14 mouse cellular contexts compared by ENCODE assay signal in the genomic region with DNA sequence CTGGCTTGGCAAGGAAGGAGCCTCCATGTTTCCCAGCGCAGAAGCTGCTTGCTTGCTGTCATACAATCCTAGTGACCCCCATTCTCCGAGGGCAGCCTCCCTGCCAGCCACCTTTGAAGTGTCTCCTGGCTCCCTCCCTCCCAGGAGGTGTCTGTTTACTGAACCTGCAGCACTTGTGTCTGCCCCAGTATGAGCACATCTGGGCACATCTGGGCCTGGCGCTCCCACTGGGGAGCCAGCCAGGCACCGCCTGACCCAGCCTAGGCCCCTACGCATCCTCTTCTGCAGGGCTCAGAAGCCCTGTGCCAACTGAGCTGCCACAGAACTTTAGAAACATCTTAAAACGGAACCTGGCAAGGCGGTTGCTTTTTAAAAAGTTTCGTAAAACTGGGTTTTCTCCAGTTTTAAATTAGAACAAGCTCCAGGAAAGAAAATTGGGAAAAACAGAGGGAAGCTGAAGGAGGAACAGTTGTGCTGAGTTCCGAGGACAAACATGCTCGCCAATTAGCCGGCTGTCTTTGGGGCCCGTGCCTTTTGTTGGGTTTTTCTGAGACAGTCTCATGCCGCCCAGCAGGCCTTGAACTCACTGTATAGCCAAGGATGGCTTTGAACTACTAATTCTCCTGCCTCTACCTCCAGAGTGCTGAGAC. TPM values are rescaled to one million over a fixed set of nuclear protein-coding genes. Genes with fewer than 3 reads are reported as not detected.
DNase-seq lines count a peak whose midpoint lies in the region; ATAC-seq lines count a peak whose summit lies in the region.
"Had no signal": no experiment of that assay in that cellular context is flagged by ENCODE, and none has a peak within 500 bp of the region (broad histone marks: within the 10 kb centered on the region; RNA-seq: fewer than 3 reads in every experiment).

No protein-coding gene starts in this region.

- no peaks in the 10 kb centered on the region for H3K9me3 ChIP-seq in kidney, embryonic 14.5 days (ENCODE audit: control insufficient read depth, low read length)
- H3K9me3 ChIP-seq in embryonic facial prominence, embryonic 10.5 days = no peaks in the 10 kb centered on the region
- no peaks in the 10 kb centered on the region for H3K9me3 ChIP-seq in limb, embryonic 12.5 days
- H3K9me3 ChIP-seq: neural tube, embryonic 15.5 days; stomach, embryonic 15.5 days had no signal

- no peak for DNase-seq in kidney, adult 11 months
- DNase-seq in adipocyte (ENCODE audit: low spot score) = peak; percentile 38
- peak; percentile 44 for DNase-seq in embryonic facial prominence, embryonic 10.5 days (ENCODE audit: low spot score)
- DNase-seq in liver = no peak
- DNase-seq in heart, postnatal 36 days = no peak
- DNase-seq: cerebellum, adult 9-10 months; heart, postnatal 10 days had no signal

- no peaks in the 10 kb centered on the region for H3K36me3 ChIP-seq in kidney, embryonic 14.5 days (ENCODE audit: control insufficient read depth, insufficient read depth, low read length)
- H3K36me3 ChIP-seq in embryonic facial prominence, embryonic 10.5 days (replicated peaks) = no peaks in the 10 kb centered on the region
- no peaks in the 10 kb centered on the region for H3K36me3 ChIP-seq in limb, embryonic 12.5 days
- H3K36me3 ChIP-seq: neural tube, embryonic 15.5 days; stomach, embryonic 15.5 days had no signal

- H3K27ac ChIP-seq in kidney, embryonic 14.5 days (ENCODE audit: low read depth, low read length) = peak overlapping the region; percentile 48; the same call in 1 of the 2 replicates
- peak overlapping the region; percentile 64 for H3K27ac ChIP-seq in embryonic facial prominence, embryonic 10.5 days (replicated peaks)
- peak overlapping the region; percentile 70; the same call in 1 of the 2 replicates for H3K27ac ChIP-seq in limb, embryonic 12.5 days
- H3K27ac ChIP-seq: neural tube, embryonic 15.5 days; stomach, embryonic 15.5 days had no signal

- peaks cover 3% of the 10 kb centered on the region; the same call in 1 of the 2 replicates for H3K27me3 ChIP-seq in kidney, embryonic 14.5 days (ENCODE audit: control insufficient read depth, insufficient read depth, low read length)
- peaks cover 14% of the 10 kb centered on the region for H3K27me3 ChIP-seq in embryonic facial prominence, embryonic 10.5 days (replicated peaks; ENCODE audit: low read depth, poor library complexity, severe bottlenecking)
- H3K27me3 ChIP-seq in limb, embryonic 12.5 days = peaks cover 9% of the 10 kb centered on the region; the same call in 1 of the 2 replicates
- H3K27me3 ChIP-seq: stomach, embryonic 15.5 days had no signal

- no peak overlapping the region for H3K9ac ChIP-seq in kidney, embryonic 14.5 days (ENCODE audit: low read depth, low read length)
- H3K9ac ChIP-seq in limb, embryonic 12.5 days (replicated peaks) = no peak overlapping the region
- H3K9ac ChIP-seq: neural tube, embryonic 15.5 days; stomach, embryonic 15.5 days had no signal

- H3K4me3 ChIP-seq in kidney, embryonic 14.5 days (ENCODE audit: low read length) = no peak overlapping the region
- no peak overlapping the region for H3K4me3 ChIP-seq in embryonic facial prominence, embryonic 10.5 days
- no peak overlapping the region for H3K4me3 ChIP-seq in limb, embryonic 12.5 days (replicated peaks)
- H3K4me3 ChIP-seq: neural tube, embryonic 15.5 days; stomach, embryonic 15.5 days had no signal

- peaks cover 38% of the 10 kb centered on the region for H3K4me1 ChIP-seq in kidney, embryonic 14.5 days (ENCODE audit: control insufficient read depth, insufficient read depth, low read length)
- peaks cover 60% of the 10 kb centered on the region for H3K4me1 ChIP-seq in embryonic facial prominence, embryonic 10.5 days
- peaks cover 41% of the 10 kb centered on the region for H3K4me1 ChIP-seq in limb, embryonic 12.5 days (replicated peaks)
- H3K4me1 ChIP-seq: stomach, embryonic 15.5 days had no signal

- 47% methylated on average over 13 of the region's 13 CpGs for WGBS in kidney, embryonic 14.5 days
- 51% methylated on average over 13 of the region's 13 CpGs for WGBS in embryonic facial prominence, embryonic 10.5 days
- WGBS in limb, embryonic 12.5 days = 50% methylated on average over 13 of the region's 13 CpGs

- intact Hi-C loops in heart, postnatal 36 days (cut with DNase I) = no loop called here

- no peak for ATAC-seq in kidney, embryonic 14.5 days (ENCODE audit: low FRiP score, low TSS enrichment)
- no peak for ATAC-seq in limb, embryonic 12.5 days (ENCODE audit: insufficient number of reproducible peaks, insufficient read depth, low FRiP score, low TSS enrichment, low read depth)
- ATAC-seq: lung, postnatal 0 days had no signal

- no peak overlapping the region for H3K4me2 ChIP-seq in kidney, embryonic 14.5 days (replicated peaks; ENCODE audit: low read depth, low read length)
- no peak overlapping the region for H3K4me2 ChIP-seq in limb, embryonic 12.5 days
- H3K4me2 ChIP-seq: neural tube, embryonic 15.5 days; stomach, embryonic 15.5 days had no signal

RNA-seq across cellular contexts. Expression of gene Lamc3, which starts 7.3 kb away (rescaled TPM):
- polyA plus RNA-seq in kidney, embryonic 14.5 days (2014; fragmentation: Nextera tagmentation; extraction: Ambion mirVana) = 2.0 and 3.6 TPM in 2 replicates
- 2.3 TPM in 2 replicates for polyA plus RNA-seq in embryonic facial prominence, embryonic 10.5 days (2016; fragmentation: Nextera tagmentation; extraction: Ambion mirVana)
- polyA plus RNA-seq in limb, embryonic 12.5 days (2016; fragmentation: Nextera tagmentation; extraction: Ambion mirVana) = 0.21 and 0.38 TPM in 2 replicates
- 1 to 10 TPM in 1 of 2 experiments, under 1 TPM in 1; 0.67 to 1.0 TPM for total RNA-seq in heart, postnatal 36 days (2021)
- total RNA-seq: granulocyte monocyte progenitor cell, adult 5-6 weeks had no signal

RNA-seq across cellular contexts. Expression of gene Fibcd1, which starts 48.5 kb away (rescaled TPM):
- polyA plus RNA-seq in kidney, embryonic 14.5 days (2014; fragmentation: Nextera tagmentation; extraction: Ambion mirVana) = 1.1 TPM in 2 replicates
- polyA plus RNA-seq in embryonic facial prominence, embryonic 10.5 days (2016; fragmentation: Nextera tagmentation; extraction: Ambion mirVana) = 0.17 and 0.35 TPM in 2 replicates
- 0.06 and 0.13 TPM in 2 replicates for polyA plus RNA-seq in limb, embryonic 12.5 days (2016; fragmentation: Nextera tagmentation; extraction: Ambion mirVana)
- total RNA-seq in heart, postnatal 36 days (2021) = not detected
- total RNA-seq: granulocyte monocyte progenitor cell, adult 5-6 weeks; heart, postnatal 10 days; liver, adult 2 months had no signal
- polyA plus RNA-seq: liver, adult 2 months had no signal

RNA-seq across cellular contexts. Expression of gene Aif1l, which starts 55.6 kb away (rescaled TPM):
- 55.8 and 72.1 TPM in 2 replicates for polyA plus RNA-seq in kidney, embryonic 14.5 days (2014; fragmentation: Nextera tagmentation; extraction: Ambion mirVana)
- 89.0 and 93.2 TPM in 2 replicates for polyA plus RNA-seq in embryonic facial prominence, embryonic 10.5 days (2016; fragmentation: Nextera tagmentation; extraction: Ambion mirVana)
- 86.6 and 100 TPM in 2 replicates for polyA plus RNA-seq in limb, embryonic 12.5 days (2016; fragmentation: Nextera tagmentation; extraction: Ambion mirVana)
- total RNA-seq in heart, postnatal 36 days (2021) = 1 to 10 TPM; 1.6 to 3.2 TPM
- total RNA-seq: granulocyte monocyte progenitor cell, adult 5-6 weeks had no signal

Comparison
In these comparisons a context has a peak if more than half of its experiments do, and no peak if none do; other contexts are left out.
1. DNase-seq: peak in adipocyte (single experiment) and embryonic facial prominence, embryonic 10.5 days (single experiment); none in kidney, adult 11 months (single experiment), liver (single experiment) and heart, postnatal 36 days (0 of 2).
2. Peak in every context shown above with its lines, with median percentiles within 50 percentile points of each other: H3K27ac ChIP-seq.